Mouse (Mus musculus) brain, embryonic 14.5 days (tissue): ENCODE data around the gene Idh1. TPM values are rescaled to one million over a fixed set of nuclear protein-coding genes. Genes with fewer than 3 reads are reported as not detected.
"Not testable (repeated sequence)": the region's sequence is repeated elsewhere in the genome, so short reads cannot be mapped to it uniquely, and the experiment has no call there.

Experiments
- DNase-seq: peaks from one replicate; pipeline ENCODE4 v3.0.0-alpha.2; 2011; ENCODE audit warnings: low read depth
- CTCF ChIP-seq: fragments of 200-500 bp; IDR thresholded peaks from 2 replicates; pipeline ENCODE4 v1.5.1; 2012; ENCODE audit warnings: inconsistent platforms, mild to moderate bottlenecking, moderate library complexity, borderline replicate concordance; ENCODE audit not compliant: insufficient read depth, insufficient read length; ENCODE audit errors: extremely low read depth
- POLR2A ChIP-seq: fragments of 200-500 bp; IDR thresholded peaks from 2 replicates; pipeline ENCODE4 v1.6.1; 2012; ENCODE audit warnings: mild to moderate bottlenecking, inconsistent platforms, borderline replicate concordance; ENCODE audit not compliant: poor library complexity, insufficient read depth, insufficient read length, severe bottlenecking; ENCODE audit errors: extremely low read depth
- polyA plus RNA-seq: library from polyadenylated mRNA; depleted of rRNA; stranded (reverse); fragments of >200 nt; gene quantifications from 2 replicates; pipeline ENCODE4 v1.2.3, GENCODE M21; 2012; rRNA removed

Gene Idh1
- 200 and 238 TPM in 2 replicates for polyA plus RNA-seq

- TF ChIP-seq POLR2A (peak; percentile 95), CTCF (peak; percentile 33; the same call in 1 of the 2 replicates)
- DNase-seq = peak; percentile 99
Observed at GRCm38 (mm10) chr1:65186287-65187073, at the start of gene Idh1, which contains the start of gene Pikfyve. Gene Idh1, minus strand, starts transcription at chr1:65186500. Gene Pikfyve, plus strand, starts transcription at chr1:65186683.

GRCm38 (mm10) chr1:65230566-65230965 lies 44.3 kb upstream of the Idh1 start:
- DNase-seq = no peak
- TF ChIP-seq POLR2A (no peak), CTCF (no peak)

- DNase-seq = not testable (repeated sequence)
Observed at GRCm38 (mm10) chr1:65229768-65230167, 43.5 kb upstream of the Idh1 start.

GRCm38 (mm10) chr1:65227681-65228080 lies 41.4 kb upstream of the Idh1 start:
- TF ChIP-seq CTCF (no peak), POLR2A (no peak)
- no peak for DNase-seq

GRCm38 (mm10) chr1:65223654-65224053 lies 37.4 kb upstream of the Idh1 start:
- DNase-seq = no peak
- TF ChIP-seq POLR2A = no peak

GRCm38 (mm10) chr1:65217972-65218371 lies 31.7 kb upstream of the Idh1 start:
- TF ChIP-seq POLR2A (no peak), CTCF (no peak)
- DNase-seq = no peak

- no peak for DNase-seq
- TF ChIP-seq CTCF (no peak), POLR2A (no peak)
Observed at GRCm38 (mm10) chr1:65217567-65217966, 31.3 kb upstream of the Idh1 start.

- TF ChIP-seq CTCF (no peak), POLR2A (no peak)
- DNase-seq = peak; percentile 5
Observed at GRCm38 (mm10) chr1:65213214-65213613, 26.9 kb upstream of the Idh1 start.

GRCm38 (mm10) chr1:65204299-65204698 lies 18.0 kb upstream of the Idh1 start:
- TF ChIP-seq POLR2A = no peak
- no peak for TF ChIP-seq CTCF
- no peak for DNase-seq

GRCm38 (mm10) chr1:65198861-65199260 lies 12.6 kb upstream of the Idh1 start:
- DNase-seq = no peak
- TF ChIP-seq POLR2A (no peak), CTCF (no peak)

- no peak for TF ChIP-seq CTCF
- TF ChIP-seq POLR2A = no peak
- DNase-seq = no peak
Observed at GRCm38 (mm10) chr1:65198425-65198824, 12.1 kb upstream of the Idh1 start.

- DNase-seq = no peak
- TF ChIP-seq POLR2A (no peak), CTCF (no peak)
Observed at GRCm38 (mm10) chr1:65193226-65193625, 6.9 kb upstream of the Idh1 start.
